Mouse (Mus musculus) heart, adult 2 months (tissue): ENCODE results near the gene Kdm2b.

ENCODE experiments used
- EP300 ChIP-seq: fragments of 200-500 bp; IDR thresholded peaks from 2 replicates; pipeline ENCODE4 v1.6.1; 2011; ENCODE audit warnings: low read depth, low read length, control low read depth; ENCODE audit not compliant: insufficient read depth
- POLR2A ChIP-seq: fragments of 200-500 bp; IDR thresholded peaks from 2 replicates; pipeline ENCODE4 v1.6.1; 2011; ENCODE audit warnings: mild to moderate bottlenecking, low read depth, low read length, control low read depth; ENCODE audit not compliant: insufficient read depth

DNA sequence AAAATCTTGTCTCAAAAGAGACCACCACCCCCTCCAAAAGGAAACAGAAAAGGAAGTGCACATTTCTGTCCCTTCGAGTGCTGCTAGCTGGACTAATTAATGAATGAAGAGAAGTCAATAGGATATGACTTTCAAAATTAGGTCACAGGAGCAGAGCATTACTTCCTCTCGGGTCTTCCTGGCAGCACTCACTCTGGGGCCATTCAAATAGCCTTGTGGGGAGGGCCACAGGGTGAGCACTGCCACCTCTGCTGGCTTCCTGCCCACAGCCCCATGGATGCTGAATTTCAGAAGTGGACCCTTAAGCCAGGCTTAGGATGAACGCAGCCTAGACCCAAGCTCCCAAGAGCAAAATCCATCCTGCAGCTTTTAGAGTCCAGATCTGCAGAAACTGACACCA, 33.6 kb downstream of the Kdm2b start:
- TF ChIP-seq POLR2A (no peak), EP300 (no peak)
